Mouse (Mus musculus): ENCODE measurements around the gene Ddx58. TPM values are rescaled to one million over a fixed set of nuclear protein-coding genes. Genes with fewer than 3 reads are reported as not detected.

Gene Ddx58
- 10 to 100 TPM; 25.9 to 39.6 TPM for total RNA-seq (2021)
- long read RNA-seq, experiment 1, partial matches to known transcripts: 3 of 5 reads
- long read RNA-seq, experiment 1, other reads (novel, unspliced or antisense): 1 of 5 reads
- long read RNA-seq, experiment 2, partial matches to known transcripts: 1 of 1 reads
- long read RNA-seq, experiment 2, other reads (novel, unspliced or antisense): 0 of 1 reads

DNA sequence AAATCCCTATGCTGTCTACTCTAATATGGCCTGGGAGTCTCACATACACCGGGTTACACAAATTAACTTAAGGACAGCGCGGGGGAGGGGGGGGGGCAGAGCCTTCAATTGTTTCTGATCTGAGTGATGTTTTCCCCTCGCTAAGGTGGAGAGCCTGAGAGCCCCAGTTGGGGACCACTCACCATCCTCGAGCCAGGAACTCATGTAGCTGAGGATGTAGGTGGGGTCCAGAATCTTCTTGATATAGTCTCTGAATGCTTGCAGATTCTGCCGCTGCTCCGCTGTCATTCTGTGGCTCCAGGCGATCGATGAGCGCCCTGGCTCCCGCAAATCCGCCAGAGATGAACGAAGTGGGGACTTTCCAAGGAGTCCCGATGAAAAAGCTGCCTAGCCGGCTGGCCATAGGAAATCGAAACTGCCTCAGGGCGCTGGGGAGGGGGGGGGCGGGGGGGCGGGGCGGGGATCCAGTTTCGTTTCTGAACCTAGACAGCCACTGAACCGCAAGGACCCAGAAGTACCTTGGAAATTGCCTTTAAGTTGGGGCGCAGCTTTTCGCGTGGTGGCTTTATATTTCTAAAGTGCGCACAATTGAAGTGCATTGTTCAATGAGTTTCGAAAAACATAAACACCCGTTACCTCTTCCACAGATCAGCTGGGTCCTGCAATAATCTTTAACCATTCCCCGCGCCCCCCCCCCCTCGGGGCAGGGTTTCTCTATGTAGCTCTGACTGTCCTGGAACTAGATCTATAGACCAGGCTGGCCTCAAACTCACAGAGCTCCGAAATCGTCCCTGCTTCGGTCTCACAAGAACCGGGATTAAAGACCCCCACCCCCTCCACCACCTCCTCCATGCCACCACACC lies at the start of gene Ddx58:
Gene Ddx58, minus strand, starts transcription at position 420 of the 863 bp plus-strand sequence.
- DNase-seq: peak; percentile 35 to 58

GRCm38 (mm10) chr4:40289046-40289445 lies 49.4 kb upstream of the Ddx58 start:
- peak in 1 of 2 experiments; percentile 13 for DNase-seq

DNA sequence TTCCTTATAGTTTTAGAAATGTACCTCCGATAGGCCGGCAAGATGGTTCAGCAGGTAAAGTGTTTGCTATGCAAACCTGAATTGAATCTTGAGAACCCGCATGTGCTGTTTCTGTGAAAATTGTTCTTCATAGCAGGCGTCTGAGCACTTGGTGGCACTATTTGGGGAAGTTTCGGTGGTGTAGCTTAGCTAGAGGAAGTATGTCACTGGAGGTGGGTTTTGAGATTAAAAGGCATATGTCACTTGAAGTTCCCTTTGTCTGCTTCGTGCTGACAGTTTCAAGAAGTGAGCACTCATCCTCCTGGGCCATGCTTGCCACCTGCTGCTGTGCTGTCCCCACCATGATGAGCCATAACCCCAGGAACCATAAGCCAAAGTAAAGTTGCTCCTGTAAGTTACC lies 47.8 kb upstream of the Ddx58 start:
- no peak for DNase-seq

GRCm38 (mm10) chr4:40285582-40285981 lies 46.0 kb upstream of the Ddx58 start:
- peak; percentile 67 to 78 for DNase-seq

DNA sequence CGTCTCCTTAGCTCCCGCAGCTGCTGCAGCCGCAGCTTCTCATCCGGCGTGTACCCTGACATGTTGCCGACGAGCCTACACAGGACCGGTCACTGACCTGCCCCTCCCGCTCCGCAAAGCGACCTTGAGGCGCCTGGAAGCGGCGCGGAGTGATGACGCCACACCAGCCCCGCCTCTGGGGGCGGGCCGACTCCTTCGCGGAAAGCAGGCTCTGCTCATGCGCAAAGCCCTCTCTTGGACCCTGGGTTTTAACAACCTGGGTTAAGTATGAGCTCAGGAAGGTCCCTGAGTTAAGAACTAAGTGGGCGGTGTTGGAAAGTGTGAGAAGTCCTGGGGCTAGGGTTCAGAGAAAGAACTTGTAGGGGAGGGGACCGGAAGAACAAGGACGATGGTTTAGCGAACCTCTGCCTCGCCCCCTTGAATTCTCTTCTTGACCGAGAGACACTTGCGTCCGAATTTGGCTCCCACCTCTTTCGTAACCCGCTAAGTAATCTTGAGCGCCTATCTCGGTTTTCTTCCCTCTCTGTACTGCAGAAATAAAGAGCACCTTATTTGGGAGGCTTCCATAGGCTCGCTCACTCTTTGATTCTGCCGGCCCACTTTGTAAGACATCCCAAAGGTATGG lies 39.8 kb upstream of the Ddx58 start, which contains the start of gene Ndufb6:
Gene Ndufb6, minus strand, starts transcription at position 146 of the 625 bp plus-strand sequence.
- peak; percentile 96 to 97 for DNase-seq

- DNase-seq: no peak
These were observed 39.2 kb upstream of the Ddx58 start for GRCm38 (mm10) chr4:40278880-40279275.

DNA sequence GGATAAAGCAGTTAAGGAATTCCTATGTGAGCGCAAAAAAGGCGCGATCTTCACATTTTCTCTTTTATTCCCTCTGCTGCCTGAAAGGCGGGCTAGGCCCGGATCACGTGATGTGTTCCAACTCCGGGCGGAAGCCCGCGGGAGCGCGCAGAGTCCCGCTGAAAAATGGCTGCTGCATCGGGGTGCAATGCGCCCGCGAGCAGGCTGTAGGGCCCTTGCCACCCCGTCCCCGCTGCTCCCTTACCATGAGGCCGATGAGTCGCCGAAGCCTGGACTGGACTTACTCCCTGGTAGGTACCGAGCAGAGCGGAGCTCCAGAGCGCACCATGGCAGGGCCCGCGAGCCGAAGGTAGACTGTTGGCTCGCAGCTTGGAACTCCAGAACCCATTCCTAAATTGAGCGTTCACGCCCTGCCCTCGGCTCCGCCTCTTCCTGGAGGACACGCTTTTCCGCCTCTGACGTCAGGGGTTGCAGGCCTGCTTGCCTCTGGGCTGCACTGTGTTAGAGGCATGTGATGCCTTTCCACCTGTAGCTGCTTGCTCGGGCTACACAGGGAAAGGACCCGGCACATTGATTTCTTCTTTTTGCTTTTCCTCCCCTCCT lies 29.9 kb upstream of the Ddx58 start, which contains the start of the genes Smim27 and Topors:
Gene Smim27, plus strand, starts transcription at position 150 of the 603 bp plus-strand sequence.
Gene Topors, minus strand, starts transcription at position 421 of the 603 bp plus-strand sequence.
- peak; percentile 97 to 98 for DNase-seq

DNA sequence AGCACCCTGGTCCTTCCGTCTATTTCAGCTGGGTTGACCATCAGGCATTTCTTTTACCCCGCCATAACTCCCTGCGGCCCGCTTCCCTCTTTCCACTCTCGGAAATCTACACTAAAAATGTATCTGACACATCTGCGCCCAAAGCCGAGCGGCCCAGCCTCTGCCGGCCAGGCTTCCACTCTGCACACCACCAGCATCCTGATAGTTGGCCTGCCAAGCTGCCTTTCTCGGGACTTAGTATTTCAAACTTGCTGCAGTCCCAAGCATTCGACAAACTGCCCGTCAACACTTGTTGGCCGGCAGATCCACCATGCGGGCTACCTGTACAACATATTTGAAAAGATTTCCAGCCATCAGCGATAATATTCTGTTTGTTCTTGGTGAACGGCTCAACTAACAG lies 29.2 kb upstream of the Ddx58 start:
- no peak for DNase-seq

- DNase-seq: peak; percentile 96
These were observed 28.7 kb upstream of the Ddx58 start for GRCm38 (mm10) chr4:40268204-40268813.

- DNase-seq: peak; percentile 20 to 37
These were observed 28.1 kb upstream of the Ddx58 start for GRCm38 (mm10) chr4:40267681-40268080.

- no peak for DNase-seq
These were observed 24.7 kb upstream of the Ddx58 start for GRCm38 (mm10) chr4:40264321-40264720.

DNA sequence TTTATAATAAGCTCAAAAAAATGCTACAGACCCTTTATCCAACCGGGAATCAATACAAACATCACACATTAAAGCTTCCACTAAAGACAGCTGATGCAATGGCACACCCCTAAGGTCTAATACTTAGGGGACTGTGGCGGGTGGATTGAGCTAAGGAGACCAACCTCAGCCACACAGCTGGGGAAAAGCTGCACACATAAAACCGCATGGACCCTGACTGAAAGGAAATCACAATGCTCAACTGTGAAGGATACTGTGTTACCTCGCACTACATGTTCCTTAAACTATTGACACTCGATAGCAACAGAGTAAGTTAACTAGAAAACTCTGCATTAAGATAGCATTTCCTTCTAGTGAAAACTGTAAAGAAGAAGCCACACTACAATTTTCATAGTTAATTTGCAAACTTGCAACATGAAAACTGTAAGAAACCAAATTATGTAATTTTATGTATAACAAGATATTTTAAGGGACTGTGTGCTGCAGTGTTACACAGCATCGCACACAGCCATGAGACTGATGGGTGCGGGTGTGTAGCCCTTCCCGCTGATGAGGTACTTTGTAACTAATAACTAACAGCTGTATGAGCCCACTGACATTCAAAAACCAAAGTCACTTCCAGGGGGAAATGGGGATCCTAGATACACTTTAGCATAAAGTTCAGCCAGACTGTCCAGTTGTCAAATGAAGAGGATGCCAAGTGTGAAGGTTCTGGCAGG lies 14.9 kb upstream of the Ddx58 start:
- no peak for DNase-seq

- DNase-seq: no peak
These were observed 14.1 kb upstream of the Ddx58 start for GRCm38 (mm10) chr4:40253766-40254165.

DNA sequence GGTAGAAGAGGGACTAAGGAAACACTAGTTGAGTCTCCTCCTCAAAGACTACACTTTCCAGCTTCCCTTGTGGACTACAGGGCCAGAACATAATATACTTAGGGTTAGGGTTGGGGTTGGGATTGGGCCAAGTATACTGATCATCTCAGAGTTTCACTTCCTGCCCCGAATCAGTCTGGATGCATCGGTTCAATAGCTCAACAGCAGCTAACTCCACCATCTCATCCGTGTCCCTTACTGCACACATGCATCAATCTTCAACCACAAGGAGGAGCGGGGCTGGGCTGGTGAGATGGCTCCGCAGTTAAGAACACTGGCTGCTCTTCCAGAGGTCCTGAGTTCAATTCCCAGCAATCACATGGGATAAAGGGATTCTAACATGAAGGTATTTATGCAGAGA lies 11.4 kb upstream of the Ddx58 start:
- no peak for DNase-seq

GRCm38 (mm10) chr4:40244035-40244434 lies 4.4 kb upstream of the Ddx58 start:
- DNase-seq: no peak

DNA sequence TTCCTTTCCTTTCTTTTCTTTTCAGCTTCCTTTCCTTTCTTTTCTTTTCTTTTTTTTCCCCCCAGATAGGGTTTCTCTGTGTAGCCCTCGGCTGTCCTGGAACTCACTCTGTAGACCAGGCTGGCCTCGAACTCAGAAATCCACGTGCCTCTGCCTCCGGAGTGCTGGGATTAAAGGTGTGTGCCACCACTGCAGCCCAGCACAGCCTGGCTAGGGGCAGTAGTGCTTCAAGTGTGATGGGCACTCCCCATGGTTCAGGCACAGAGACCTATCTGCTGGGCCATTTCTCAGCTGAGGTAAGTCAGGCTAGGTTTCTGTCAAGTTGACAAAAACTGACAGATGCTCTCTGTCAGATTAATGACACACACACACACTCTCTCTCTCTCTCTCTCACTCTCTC lies 3.4 kb upstream of the Ddx58 start:
- DNase-seq: no peak

DNA sequence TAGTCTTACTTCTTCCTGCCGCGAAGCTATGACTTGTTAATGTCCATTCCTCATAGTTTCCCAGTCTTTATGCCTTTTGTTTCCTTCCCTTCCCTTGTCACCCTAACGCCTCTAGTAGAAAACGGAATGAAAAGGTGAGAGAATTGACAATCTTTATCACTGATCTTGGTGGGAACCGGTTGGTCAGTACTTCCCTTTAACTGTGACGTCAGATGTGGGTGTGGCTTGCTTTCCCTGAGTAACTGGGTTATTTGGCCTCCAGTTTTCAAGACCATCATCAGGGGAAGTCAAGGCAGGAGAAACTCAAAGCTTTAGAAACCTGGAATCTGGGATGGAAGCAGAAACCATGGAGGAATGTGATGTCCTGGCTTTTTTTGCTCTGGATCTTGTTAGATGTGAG lies 2.3 kb upstream of the Ddx58 start:
- DNase-seq: no peak

DNA sequence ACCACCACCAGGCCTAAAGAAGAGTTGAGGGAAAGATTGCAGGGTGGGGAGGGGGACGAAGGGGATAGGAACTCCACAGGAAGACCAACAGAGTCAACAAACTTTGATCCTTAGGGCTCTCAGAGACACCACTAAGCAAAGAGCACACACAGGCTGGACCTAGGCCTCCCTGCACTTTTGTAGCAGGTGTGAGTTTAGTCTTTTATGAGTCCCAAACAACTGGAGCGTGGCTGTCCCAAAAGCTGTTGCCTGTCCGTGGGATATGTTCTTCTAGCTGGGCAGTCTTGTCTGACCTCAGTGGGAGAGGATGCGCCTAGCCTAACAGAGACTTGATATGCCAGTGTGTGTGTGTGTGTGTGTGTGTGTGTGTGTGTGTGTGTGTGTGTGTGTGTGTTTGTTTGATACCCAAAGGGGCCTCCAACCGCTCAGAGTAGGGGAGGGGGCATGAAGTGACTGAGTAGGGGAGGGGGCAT lies 680 bp upstream of the Ddx58 start:
- peak in 1 of 2 experiments; percentile 10 for DNase-seq

- peak; percentile 85 to 86 for DNase-seq
These were observed 882 bp downstream of the Ddx58 start for GRCm38 (mm10) chr4:40238483-40239408.

DNA sequence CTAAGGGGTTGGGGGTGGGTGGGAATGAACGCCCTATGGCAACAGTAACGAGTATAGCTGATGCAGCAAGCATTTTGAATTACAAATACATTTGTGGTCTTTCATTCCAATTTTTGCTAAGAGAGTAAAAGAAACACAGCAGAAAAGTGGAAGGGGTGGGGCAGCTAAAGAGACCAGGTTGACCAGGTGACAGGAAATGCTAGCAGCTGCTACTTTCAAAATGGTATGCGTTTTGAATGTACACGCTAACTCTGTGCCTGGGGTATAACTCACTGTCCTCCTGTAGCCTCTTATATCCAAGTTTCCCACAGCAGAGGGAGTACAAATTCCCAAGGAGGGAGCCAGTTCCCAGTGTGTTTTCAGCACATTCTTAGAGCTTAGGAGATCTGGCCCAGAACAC lies 2.8 kb downstream of the Ddx58 start:
- no peak for DNase-seq
